Mouse (Mus musculus) myocyte (in vitro differentiated cells): ENCODE measurements around the gene Xpo4. TPM values are rescaled to one million over a fixed set of nuclear protein-coding genes. Genes with fewer than 3 reads are reported as not detected.

ENCODE experiments used
- H3K27me3 ChIP-seq: one replicate; pipeline ENCODE4 v1.6.1; 2011; ENCODE audit not compliant: control insufficient read depth, insufficient read depth, insufficient read length
- H3K36me3 ChIP-seq: one replicate; pipeline ENCODE4 v1.6.1; 2011; ENCODE audit not compliant: control insufficient read depth, insufficient read depth
- H3K4me2 ChIP-seq: one replicate; pipeline ENCODE4 v1.6.1; 2011; ENCODE audit warnings: low read depth, control low read depth
- H3K4me3 ChIP-seq: one replicate; pipeline ENCODE4 v1.5.1; 2011; ENCODE audit warnings: mild to moderate bottlenecking, control low read depth, moderate library complexity
- H3K79me2 ChIP-seq: one replicate; pipeline ENCODE4 v1.6.1; 2011; ENCODE audit not compliant: control insufficient read depth, insufficient read depth
- H3ac ChIP-seq: one replicate; pipeline ENCODE4 v1.6.1; 2011; ENCODE audit not compliant: control insufficient read depth, insufficient read length
- CEBPB ChIP-seq: IDR thresholded peaks from 2 replicates; pipeline ENCODE4 v1.6.1; 2011; ENCODE audit warnings: mild to moderate bottlenecking, moderate library complexity; ENCODE audit not compliant: poor library complexity, insufficient read depth, severe bottlenecking
- E2F4 ChIP-seq: IDR thresholded peaks from one replicate; pipeline ENCODE4 v1.6.1; 2011; ENCODE audit warnings: mild to moderate bottlenecking, control low read depth, moderate library complexity; ENCODE audit not compliant: insufficient read depth
- MAX ChIP-seq: IDR thresholded peaks from one replicate; pipeline ENCODE4 v1.6.1; 2011; ENCODE audit warnings: low read depth, mild to moderate bottlenecking, control low read depth
- MYOD1 ChIP-seq, 3 experiments: IDR thresholded peaks; one replicate each; pipeline ENCODE4 v1.6.1; 2011; ENCODE audit warnings: control low read depth in 2 of 3, low read depth in 2 of 3, mild to moderate bottlenecking in 2 of 3, moderate library complexity in 1 of 3; ENCODE audit not compliant: insufficient read length in 2 of 3, control insufficient read depth in 1 of 3
- MYOG ChIP-seq, 3 experiments: IDR thresholded peaks; one replicate each; pipeline ENCODE4 v1.6.1; 2011; ENCODE audit warnings: control low read depth in 2 of 3, low read depth in 2 of 3, mild to moderate bottlenecking in 2 of 3; ENCODE audit not compliant: insufficient read length in 2 of 3, control insufficient read depth in 1 of 3, insufficient read depth in 1 of 3
- POLR2A ChIP-seq: IDR thresholded peaks from one replicate; pipeline ENCODE4 v1.6.1; 2011; ENCODE audit warnings: low read depth, mild to moderate bottlenecking, control low read depth, moderate library complexity; ENCODE audit not compliant: insufficient read length
- POLR2AphosphoS2 ChIP-seq: IDR thresholded peaks from one replicate; pipeline ENCODE4 v1.6.1; 2011; ENCODE audit warnings: low read depth, control low read depth; ENCODE audit not compliant: insufficient read length
- REST ChIP-seq: IDR thresholded peaks from one replicate; pipeline ENCODE4 v1.6.1; 2011; ENCODE audit warnings: mild to moderate bottlenecking, control low read depth, moderate library complexity; ENCODE audit not compliant: insufficient read depth, insufficient read length
- SRF ChIP-seq: IDR thresholded peaks from one replicate; pipeline ENCODE4 v1.6.1; 2011; ENCODE audit warnings: low read depth; ENCODE audit not compliant: control insufficient read depth, insufficient read length
- TCF12 ChIP-seq: IDR thresholded peaks from one replicate; pipeline ENCODE4 v1.6.1; 2011; ENCODE audit warnings: mild to moderate bottlenecking, control low read depth; ENCODE audit not compliant: poor library complexity, insufficient read depth, severe bottlenecking
- TCF3 ChIP-seq: IDR thresholded peaks from one replicate; pipeline ENCODE4 v1.6.1; 2011; ENCODE audit warnings: low read depth, control low read depth; ENCODE audit not compliant: insufficient read length
- USF1 ChIP-seq: IDR thresholded peaks from one replicate; pipeline ENCODE4 v1.6.1; 2011; ENCODE audit warnings: low read depth, mild to moderate bottlenecking, control low read depth, moderate library complexity
- polyA plus RNA-seq: library from polyadenylated mRNA; unstranded; fragments of >200 nt; fragmentation: generic; extraction: Trizol; gene quantifications from one replicate; pipeline ENCODE4 v1.2.1, GENCODE M21; 2012; ENCODE audit warnings: missing spikeins

Gene Xpo4
- polyA plus RNA-seq, 1 experiment, result 3.0 TPM

GRCm38 (mm10) chr14:57649501-57649900 is 15.7 kb downstream of the Xpo4 start:
- no peak for TF ChIP-seq MAX
- TF ChIP-seq POLR2A, result no peak
- no peak for TF ChIP-seq TCF12
- no peak for TF ChIP-seq E2F4
- TF ChIP-seq POLR2AphosphoS2, result no peak
- TF ChIP-seq CEBPB, result no peak
- no peak for TF ChIP-seq REST
- TF ChIP-seq USF1, result no peak
- TF ChIP-seq SRF, result no peak
- TF ChIP-seq MYOD1 (IDR thresholded peaks at IDR 0.05; ENCODE audit: control insufficient read depth in 1 of 3, insufficient read length in 2 of 3, low read depth in 2 of 3), result no peak
- TF ChIP-seq TCF3, result no peak
- TF ChIP-seq MYOG (IDR thresholded peaks at IDR 0.05; ENCODE audit: control insufficient read depth in 1 of 3, insufficient read depth in 1 of 3, insufficient read length in 2 of 3, low read depth in 2 of 3), result no peak
- no peak overlapping the region for H3K4me2 ChIP-seq
- peaks cover 68% of the 10 kb centered on the region for H3K79me2 ChIP-seq
- H3K36me3 ChIP-seq, result peaks cover 4% of the 10 kb centered on the region
- H3K27me3 ChIP-seq, result no peaks in the 10 kb centered on the region
- no peak overlapping the region for H3ac ChIP-seq
- H3K4me3 ChIP-seq, result no peak overlapping the region

- Histone ChIP-seq H3K4me2 (no peak overlapping the region), H3K27me3 (no peaks in the 10 kb centered on the region), H3K79me2 (peaks cover 46% of the 10 kb centered on the region), H3K4me3 (no peak overlapping the region), H3K36me3 (peaks cover 4% of the 10 kb centered on the region), H3ac (no peak overlapping the region)
- no peak for TF ChIP-seq POLR2A
Measured at GRCm38 (mm10) chr14:57646155-57646554, 19.1 kb downstream of the Xpo4 start.

- H3ac ChIP-seq, result no peak overlapping the region
- no peaks in the 10 kb centered on the region for H3K27me3 ChIP-seq
- peaks cover 9% of the 10 kb centered on the region for H3K36me3 ChIP-seq
- H3K79me2 ChIP-seq, result peaks cover 9% of the 10 kb centered on the region
- no peak for TF ChIP-seq POLR2AphosphoS2
- TF ChIP-seq TCF3, result no peak
- no peak for TF ChIP-seq MAX
- no peak for TF ChIP-seq SRF
- no peak for TF ChIP-seq E2F4
- no peak for TF ChIP-seq USF1
- no peak for TF ChIP-seq CEBPB
- no peak for TF ChIP-seq TCF12
- no peak for TF ChIP-seq MYOG (IDR thresholded peaks at IDR 0.05; ENCODE audit: control insufficient read depth in 1 of 3, insufficient read depth in 1 of 3, insufficient read length in 2 of 3, low read depth in 2 of 3)
- TF ChIP-seq MYOD1 (IDR thresholded peaks at IDR 0.05; ENCODE audit: control insufficient read depth in 1 of 3, insufficient read length in 2 of 3, low read depth in 2 of 3), result no peak
- TF ChIP-seq REST, result no peak
- TF ChIP-seq POLR2A, result no peak
- no peak overlapping the region for H3K4me2 ChIP-seq
- no peak overlapping the region for H3K4me3 ChIP-seq
Measured at GRCm38 (mm10) chr14:57639153-57639552, 26.1 kb downstream of the Xpo4 start.

- no peaks in the 10 kb centered on the region for H3K27me3 ChIP-seq
- H3K36me3 ChIP-seq, result peaks cover 8% of the 10 kb centered on the region
- H3K4me3 ChIP-seq, result no peak overlapping the region
- TF ChIP-seq MAX (no peak), E2F4 (no peak), CEBPB (no peak), POLR2AphosphoS2 (no peak)
- no peak overlapping the region for H3ac ChIP-seq
- no peaks in the 10 kb centered on the region for H3K79me2 ChIP-seq
- no peak overlapping the region for H3K4me2 ChIP-seq
Measured at GRCm38 (mm10) chr14:57634141-57634540, 31.1 kb downstream of the Xpo4 start.

GRCm38 (mm10) chr14:57629595-57629994 is 35.6 kb downstream of the Xpo4 start:
- H3ac ChIP-seq, result no peak overlapping the region
- H3K27me3 ChIP-seq, result no peaks in the 10 kb centered on the region
- no peak overlapping the region for H3K4me2 ChIP-seq
- no peak overlapping the region for H3K4me3 ChIP-seq
- no peak for TF ChIP-seq POLR2A
- no peak for TF ChIP-seq SRF
- no peak for TF ChIP-seq CEBPB
- no peak for TF ChIP-seq POLR2AphosphoS2
- peaks cover 18% of the 10 kb centered on the region for H3K36me3 ChIP-seq
- no peaks in the 10 kb centered on the region for H3K79me2 ChIP-seq

- no peaks in the 10 kb centered on the region for H3K79me2 ChIP-seq
- H3K4me3 ChIP-seq, result no peak overlapping the region
- no peak overlapping the region for H3K4me2 ChIP-seq
- TF ChIP-seq MYOD1 (IDR thresholded peaks at IDR 0.05; ENCODE audit: control insufficient read depth in 1 of 3, insufficient read length in 2 of 3, low read depth in 2 of 3) (no peak), MYOG (IDR thresholded peaks at IDR 0.05; ENCODE audit: control insufficient read depth in 1 of 3, insufficient read depth in 1 of 3, insufficient read length in 2 of 3, low read depth in 2 of 3) (no peak), TCF12 (no peak), E2F4 (no peak), SRF (no peak)
- no peaks in the 10 kb centered on the region for H3K27me3 ChIP-seq
- no peak overlapping the region for H3ac ChIP-seq
- H3K36me3 ChIP-seq, result peaks cover 30% of the 10 kb centered on the region
Measured at GRCm38 (mm10) chr14:57622934-57623333, 42.3 kb downstream of the Xpo4 start.
